Mouse (Mus musculus) spleen, embryonic (tissue): ENCODE measurements around the gene Rpl3l.

Experiments
- CTCF ChIA-PET: fragments of 350-600 bp; sonication (Branson Sonifier 250); formaldehyde crosslinking; loops from one replicate; lab custom pipeline; 2022; lab: Charles Lee

The Rpl3l gene

GRCm38 (mm10) chr17:24738238-24738637 lies 10.6 kb downstream of the Rpl3l start:
- CTCF ChIA-PET: no interaction called here

GRCm38 (mm10) chr17:24739926-24740325 lies 12.3 kb downstream of the Rpl3l start:
- CTCF ChIA-PET: no interaction called here

GRCm38 (mm10) chr17:24742307-24742706 lies 14.7 kb downstream of the Rpl3l start:
- CTCF ChIA-PET: no interaction called here

GRCm38 (mm10) chr17:24743896-24744295 lies 16.3 kb downstream of the Rpl3l start:
- CTCF ChIA-PET: no interaction called here

GRCm38 (mm10) chr17:24744381-24744780 lies 16.8 kb downstream of the Rpl3l start:
- CTCF ChIA-PET: no interaction called here

- CTCF ChIA-PET: no interaction called here
These were observed 18.2 kb downstream of the Rpl3l start for GRCm38 (mm10) chr17:24745526-24746497.

GRCm38 (mm10) chr17:24746986-24747385 lies 19.4 kb downstream of the Rpl3l start:
- CTCF ChIA-PET: interaction anchor here (1.1 kb wide), 1 partner anchor 10 kb away, joined by 3 read pairs; the partner anchor contains the start of gene Msrb1

GRCm38 (mm10) chr17:24751528-24751927 lies 23.9 kb downstream of the Rpl3l start:
- CTCF ChIA-PET: no interaction called here

GRCm38 (mm10) chr17:24752415-24753394 lies 25.1 kb downstream of the Rpl3l start, which contains the start of gene Hs3st6:
Gene Hs3st6 (plus strand): TSS chr17:24752988.
- CTCF ChIA-PET: interaction anchor here (0.6 to 0.7 kb wide), 2 partner anchors 11 to 901 kb away, joined by 4 read pairs; no protein-coding TSS in a partner anchor

- CTCF ChIA-PET: no interaction called here
These were observed 29.8 kb downstream of the Rpl3l start for GRCm38 (mm10) chr17:24757394-24757793.

GRCm38 (mm10) chr17:24761121-24761520 lies 33.5 kb downstream of the Rpl3l start:
- CTCF ChIA-PET: interaction anchor here (0.6 kb wide), 1 partner anchor 11 kb away, joined by 3 read pairs; no protein-coding TSS in a partner anchor

GRCm38 (mm10) chr17:24765016-24765905 lies 37.6 kb downstream of the Rpl3l start:
- CTCF ChIA-PET: no interaction called here

- CTCF ChIA-PET: no interaction called here
These were observed 38.8 kb downstream of the Rpl3l start for GRCm38 (mm10) chr17:24766266-24766875.

GRCm38 (mm10) chr17:24769146-24769545 lies 41.5 kb downstream of the Rpl3l start:
- CTCF ChIA-PET: no interaction called here

GRCm38 (mm10) chr17:24773241-24773640 lies 45.6 kb downstream of the Rpl3l start:
- CTCF ChIA-PET: no interaction called here

GRCm38 (mm10) chr17:24775173-24775572 lies 47.6 kb downstream of the Rpl3l start:
- CTCF ChIA-PET: no interaction called here

GRCm38 (mm10) chr17:24777073-24777472 lies 49.5 kb downstream of the Rpl3l start:
- CTCF ChIA-PET: no interaction called here

- CTCF ChIA-PET: no interaction called here
These were observed 53.2 kb downstream of the Rpl3l start for GRCm38 (mm10) chr17:24780821-24781220.
